Mouse (Mus musculus): ENCODE measurements at regions not wholly inside any gene's neighbourhood (a gene's known extent, or its start where the extent isn't known, plus 50 kb on each side); places are given as distances from the start of the nearest gene placed in this dataset.

- Histone ChIP-seq H3K4me1 (replicated peaks; ENCODE audit: insufficient read depth, low read length) (no peaks in the 10 kb centered on the region), H3K9ac (ENCODE audit: low read depth, low read length) (no peak overlapping the region), H3K4me2 (ENCODE audit: low read length) (no peak overlapping the region), H3K4me3 (replicated peaks; ENCODE audit: low read depth, low read length) (no peak overlapping the region), H3K27me3 (ENCODE audit: insufficient read depth, low read length) (no peaks in the 10 kb centered on the region), H3K9me3 (replicated peaks; ENCODE audit: low read length) (no peaks in the 10 kb centered on the region), H3K27ac (no peak overlapping the region), H3K36me3 (ENCODE audit: insufficient read depth, low read length) (no peaks in the 10 kb centered on the region)
- ATAC-seq (replicated peaks; ENCODE audit: low FRiP score, low read depth) (no peak), DNase-seq (ENCODE audit: low spot score) (no peak)
- no peak for TF ChIP-seq CTCF (IDR thresholded peaks at IDR 0.05; ENCODE audit: low read depth)
- WGBS, result 96% methylated on average over 2 of the region's 2 CpGs
Observed at GRCm38 (mm10) chr17:9747893-9748292, 78.4 kb upstream of the Pabpc6 start.

GRCm38 (mm10) chr17:9743342-9743741, 73.8 kb upstream of the Pabpc6 start:
- Histone ChIP-seq H3K4me3 (replicated peaks; ENCODE audit: low read depth, low read length) (no peak overlapping the region), H3K4me2 (ENCODE audit: low read length) (no peak overlapping the region), H3K27me3 (ENCODE audit: insufficient read depth, low read length) (no peaks in the 10 kb centered on the region), H3K9ac (ENCODE audit: low read depth, low read length) (no peak overlapping the region), H3K36me3 (ENCODE audit: insufficient read depth, low read length) (no peaks in the 10 kb centered on the region), H3K4me1 (replicated peaks; ENCODE audit: insufficient read depth, low read length) (no peaks in the 10 kb centered on the region), H3K9me3 (replicated peaks; ENCODE audit: low read length) (no peaks in the 10 kb centered on the region), H3K27ac (no peak overlapping the region)
- 78% methylated on average over 5 of the region's 5 CpGs for WGBS
- no peak for TF ChIP-seq CTCF (IDR thresholded peaks at IDR 0.05; ENCODE audit: low read depth)
- ATAC-seq (replicated peaks; ENCODE audit: low FRiP score, low read depth), result no peak
- no peak for DNase-seq (ENCODE audit: low spot score)

- no peak for DNase-seq (ENCODE audit: low spot score)
- H3K4me3 ChIP-seq (replicated peaks; ENCODE audit: low read depth, low read length), result no peak overlapping the region
- no peak overlapping the region for H3K27ac ChIP-seq
- H3K9me3 ChIP-seq (replicated peaks; ENCODE audit: low read length), result no peaks in the 10 kb centered on the region
- no peaks in the 10 kb centered on the region for H3K36me3 ChIP-seq (ENCODE audit: insufficient read depth, low read length)
- no peak for TF ChIP-seq CTCF (IDR thresholded peaks at IDR 0.05; ENCODE audit: low read depth)
- H3K9ac ChIP-seq (ENCODE audit: low read depth, low read length), result no peak overlapping the region
- H3K4me1 ChIP-seq (replicated peaks; ENCODE audit: insufficient read depth, low read length), result no peaks in the 10 kb centered on the region
- no peak overlapping the region for H3K4me2 ChIP-seq (ENCODE audit: low read length)
- H3K27me3 ChIP-seq (ENCODE audit: insufficient read depth, low read length), result no peaks in the 10 kb centered on the region
- 95% methylated on average over 5 of the region's 5 CpGs for WGBS
- ATAC-seq (replicated peaks; ENCODE audit: low FRiP score, low read depth), result no peak
Observed at GRCm38 (mm10) chr17:9741321-9741720, 71.8 kb upstream of the Pabpc6 start.

DNA sequence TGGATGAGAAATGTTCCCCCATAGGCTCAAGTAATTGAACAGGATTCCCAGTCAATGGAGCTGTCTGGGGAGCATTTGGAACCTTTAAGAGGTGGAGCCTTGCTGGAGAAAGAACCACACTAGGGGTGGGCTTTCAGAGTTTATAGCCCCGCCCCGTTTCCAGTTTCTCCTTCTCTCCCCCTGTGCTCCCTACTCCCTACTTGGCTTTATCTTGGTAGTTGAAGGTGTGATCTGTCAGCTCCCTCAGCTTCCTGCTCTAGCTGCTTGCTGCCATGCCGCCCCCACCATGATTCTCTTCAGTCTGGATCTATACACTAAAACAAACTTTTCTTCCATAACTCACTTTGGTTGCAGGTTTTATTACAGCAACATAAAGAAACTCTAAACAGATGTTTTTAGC, 59.5 kb upstream of the Pabpc6 start:
- ATAC-seq (replicated peaks; ENCODE audit: low FRiP score, low read depth) (no peak), DNase-seq (ENCODE audit: low spot score) (no peak)
- Histone ChIP-seq H3K9ac (ENCODE audit: low read depth, low read length) (no peak overlapping the region), H3K27me3 (ENCODE audit: insufficient read depth, low read length) (no peaks in the 10 kb centered on the region), H3K9me3 (replicated peaks; ENCODE audit: low read length) (no peaks in the 10 kb centered on the region), H3K4me2 (ENCODE audit: low read length) (no peak overlapping the region), H3K36me3 (ENCODE audit: insufficient read depth, low read length) (no peaks in the 10 kb centered on the region), H3K4me1 (replicated peaks; ENCODE audit: insufficient read depth, low read length) (no peaks in the 10 kb centered on the region), H3K4me3 (replicated peaks; ENCODE audit: low read depth, low read length) (no peak overlapping the region), H3K27ac (no peak overlapping the region)
- 71% methylated on average over 3 of the region's 3 CpGs for WGBS
- TF ChIP-seq CTCF (IDR thresholded peaks at IDR 0.05; ENCODE audit: low read depth), result no peak

GRCm38 (mm10) chr17:9725704-9726469, 56.4 kb upstream of the Pabpc6 start:
- no peak for TF ChIP-seq CTCF (IDR thresholded peaks at IDR 0.05; ENCODE audit: low read depth)
- H3K4me3 ChIP-seq (replicated peaks; ENCODE audit: low read depth, low read length), result no peak overlapping the region
- no peaks in the 10 kb centered on the region for H3K27me3 ChIP-seq (ENCODE audit: insufficient read depth, low read length)
- no peak for ATAC-seq (replicated peaks; ENCODE audit: low FRiP score, low read depth)
- H3K4me2 ChIP-seq (ENCODE audit: low read length), result no peak overlapping the region
- H3K27ac ChIP-seq, result no peak overlapping the region
- H3K9me3 ChIP-seq (replicated peaks; ENCODE audit: low read length), result no peaks in the 10 kb centered on the region
- no peak overlapping the region for H3K9ac ChIP-seq (ENCODE audit: low read depth, low read length)
- no peaks in the 10 kb centered on the region for H3K4me1 ChIP-seq (replicated peaks; ENCODE audit: insufficient read depth, low read length)
- WGBS, result 33% methylated on average over 10 of the region's 10 CpGs
- H3K36me3 ChIP-seq (ENCODE audit: insufficient read depth, low read length), result no peaks in the 10 kb centered on the region
- DNase-seq (ENCODE audit: low spot score), result no peak

GRCm38 (mm10) chr17:9723484-9723883, 54.0 kb upstream of the Pabpc6 start:
- ATAC-seq (replicated peaks; ENCODE audit: low FRiP score, low read depth) (no peak), DNase-seq (ENCODE audit: low spot score) (no peak)
- Histone ChIP-seq H3K9me3 (replicated peaks; ENCODE audit: low read length) (no peaks in the 10 kb centered on the region), H3K4me2 (ENCODE audit: low read length) (no peak overlapping the region), H3K4me3 (replicated peaks; ENCODE audit: low read depth, low read length) (no peak overlapping the region), H3K36me3 (ENCODE audit: insufficient read depth, low read length) (no peaks in the 10 kb centered on the region), H3K27me3 (ENCODE audit: insufficient read depth, low read length) (no peaks in the 10 kb centered on the region), H3K4me1 (replicated peaks; ENCODE audit: insufficient read depth, low read length) (no peaks in the 10 kb centered on the region), H3K27ac (no peak overlapping the region), H3K9ac (ENCODE audit: low read depth, low read length) (no peak overlapping the region)
- WGBS, result 45% methylated on average over 4 of the region's 4 CpGs
- no peak for TF ChIP-seq CTCF (IDR thresholded peaks at IDR 0.05; ENCODE audit: low read depth)

- Histone ChIP-seq H3K9me3 (replicated peaks; ENCODE audit: low read length) (no peaks in the 10 kb centered on the region), H3K36me3 (ENCODE audit: insufficient read depth, low read length) (no peaks in the 10 kb centered on the region), H3K27me3 (ENCODE audit: insufficient read depth, low read length) (no peaks in the 10 kb centered on the region), H3K4me1 (replicated peaks; ENCODE audit: insufficient read depth, low read length) (no peaks in the 10 kb centered on the region), H3K4me2 (ENCODE audit: low read length) (no peak overlapping the region), H3K9ac (ENCODE audit: low read depth, low read length) (no peak overlapping the region), H3K4me3 (replicated peaks; ENCODE audit: low read depth, low read length) (no peak overlapping the region), H3K27ac (no peak overlapping the region)
- 16% methylated on average over 4 of the region's 4 CpGs for WGBS
- no peak for TF ChIP-seq CTCF (IDR thresholded peaks at IDR 0.05; ENCODE audit: low read depth)
- DNase-seq (ENCODE audit: low spot score) (no peak), ATAC-seq (replicated peaks; ENCODE audit: low FRiP score, low read depth) (no peak)
Observed at GRCm38 (mm10) chr17:9722709-9723108, 53.2 kb upstream of the Pabpc6 start.

Data from kidney, postnatal 0 days (tissue).